Mouse (Mus musculus) stomach, embryonic 14.5 days (tissue): Measurements from ENCODE around the gene 4930519G04Rik. TPM values are rescaled to one million over a fixed set of nuclear protein-coding genes. Genes with fewer than 3 reads are reported as not detected.

ENCODE experiments used
- ATAC-seq: fragments of 200-750 bp; cut with Nextera tagmentation; 2 replicates; pipeline ENCODE4 v1.8.0; 2017; ENCODE audit warnings: low read depth, moderate TSS enrichment; ENCODE audit not compliant: insufficient number of reproducible peaks, insufficient read depth, low FRiP score
- H3K27ac ChIP-seq: fragments of 300-500 bp; sonication (generic); 2 replicates; pipeline ENCODE4 v1.5.1; 2014; ENCODE audit warnings: mild to moderate bottlenecking, low read length, moderate library complexity, mixed read lengths
- H3K27me3 ChIP-seq: fragments of 300-500 bp; sonication (generic); 2 replicates; pipeline ENCODE4 v1.6.1; 2014; ENCODE audit warnings: low read length, control low read depth, mixed read lengths; ENCODE audit not compliant: control insufficient read depth, insufficient read depth
- H3K36me3 ChIP-seq: fragments of 300-500 bp; sonication (generic); 2 replicates; pipeline ENCODE4 v1.6.1; 2014; ENCODE audit warnings: mild to moderate bottlenecking, control low read depth, low read length, moderate library complexity, mixed read lengths; ENCODE audit not compliant: control insufficient read depth, insufficient read depth
- H3K4me1 ChIP-seq: fragments of 300-500 bp; sonication (generic); 2 replicates; pipeline ENCODE4 v1.6.1; 2014; ENCODE audit warnings: low read length, control low read depth, mixed read lengths; ENCODE audit not compliant: control insufficient read depth, insufficient read depth
- H3K4me2 ChIP-seq: fragments of 300-500 bp; sonication (generic); replicated peaks from 2 replicates; pipeline ENCODE4 v1.6.1; 2014; ENCODE audit warnings: low read depth, low read length, control low read depth
- H3K4me3 ChIP-seq: fragments of 300-500 bp; sonication (generic); 2 replicates; pipeline ENCODE4 v1.5.1; 2014; ENCODE audit warnings: low read depth, low read length, control low read depth
- H3K9ac ChIP-seq: fragments of 300-500 bp; sonication (generic); replicated peaks from 2 replicates; pipeline ENCODE4 v1.6.1; 2014; ENCODE audit warnings: low read depth, mild to moderate bottlenecking, control low read depth, low read length, moderate library complexity, mixed read lengths
- H3K9me3 ChIP-seq: fragments of 300-500 bp; sonication (generic); 2 replicates; pipeline ENCODE4 v1.6.1; 2016; ENCODE audit warnings: low read depth, low read length, control low read depth; ENCODE audit not compliant: control insufficient read depth
- WGBS: fragments of 180-500 bp; shearing (Covaris S2); extraction: QIAGEN DNeasy Blood & Tissue Kit; methylation state at CpG from one replicate; pipeline ENCODE4 v1.1.7; 2014; 5-methylcytosine and 5-hydroxymethylcytosine counted together
- polyA plus RNA-seq: library from polyadenylated mRNA; unstranded; fragments of >200 nt; fragmentation: Nextera tagmentation; extraction: Ambion mirVana; gene quantifications from 2 replicates; pipeline ENCODE4 v1.2.1, GENCODE M21; 2014

Gene 4930519G04Rik
- polyA plus RNA-seq, 1 experiment from 2014 or later: not detected

DNA sequence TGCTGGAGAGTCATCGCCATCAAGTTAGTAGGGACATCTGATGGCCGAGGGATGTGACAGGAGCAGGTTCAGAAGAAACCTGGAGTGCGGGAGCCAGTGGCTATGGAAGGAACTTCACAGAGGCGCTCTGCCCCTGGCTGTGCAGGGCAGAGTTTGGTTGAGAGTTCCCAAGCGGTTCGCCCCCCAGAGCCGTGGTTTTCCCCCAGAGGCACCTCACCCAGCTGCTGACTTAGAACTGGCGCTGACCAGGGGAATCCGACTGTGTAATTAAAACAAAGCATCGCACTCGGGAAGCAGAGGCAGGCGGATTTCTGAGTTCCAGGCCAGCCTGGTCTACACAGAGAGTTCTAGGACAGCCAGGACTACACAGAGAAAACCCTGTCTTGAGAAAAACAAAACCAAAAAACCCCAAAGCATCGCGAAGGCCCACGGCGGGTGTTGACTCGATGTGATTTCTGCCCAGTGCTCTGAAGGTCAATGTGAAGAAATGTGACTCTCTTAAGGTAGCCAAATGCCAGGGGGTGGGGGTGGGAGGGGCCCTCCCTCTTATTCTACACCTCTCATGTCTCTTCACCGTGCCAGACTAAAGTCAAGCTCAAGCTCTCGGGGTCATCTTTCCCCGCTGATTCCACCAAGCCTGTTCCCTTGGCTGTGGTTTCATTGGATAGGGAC lies 1.8 kb upstream of the 4930519G04Rik start:
- WGBS: 88% methylated on average over 20 of the region's 20 CpGs

GRCm38 (mm10) chr5:114858582-114858981 lies 5.1 kb downstream of the 4930519G04Rik start, which contains the start of gene Gm9936:
Gm9936 (minus strand) TSS chr5:114858682.
- H3K4me1 ChIP-seq: no peaks in the 10 kb centered on the region
- no peak within 1 kb of the TSS for H3K9ac ChIP-seq
- H3K27me3 ChIP-seq: no peaks in the 10 kb centered on the region
- H3K4me3 ChIP-seq: peak within 1 kb of the TSS; percentile 15; the same call in 1 of the 2 replicates
- H3K36me3 ChIP-seq: no peaks in the 10 kb centered on the region
- WGBS: 74% methylated on average over 12 of the region's 12 CpGs
- H3K9me3 ChIP-seq: no peaks in the 10 kb centered on the region
- no peak within 1 kb of the TSS for H3K27ac ChIP-seq
- peak within 1 kb of the TSS; percentile 49 for H3K4me2 ChIP-seq
- ATAC-seq: no peak

More for the DNA sequence above, 1.8 kb upstream of the 4930519G04Rik start:
- H3K36me3 ChIP-seq: no peaks in the 10 kb centered on the region
- no peak for ATAC-seq
- H3K4me1 ChIP-seq: no peaks in the 10 kb centered on the region
- H3K27me3 ChIP-seq: no peaks in the 10 kb centered on the region
- no peak overlapping the region for H3K9ac ChIP-seq
- H3K4me3 ChIP-seq: no peak overlapping the region
- no peak overlapping the region for H3K27ac ChIP-seq
- H3K4me2 ChIP-seq: no peak overlapping the region
- no peaks in the 10 kb centered on the region for H3K9me3 ChIP-seq

DNA sequence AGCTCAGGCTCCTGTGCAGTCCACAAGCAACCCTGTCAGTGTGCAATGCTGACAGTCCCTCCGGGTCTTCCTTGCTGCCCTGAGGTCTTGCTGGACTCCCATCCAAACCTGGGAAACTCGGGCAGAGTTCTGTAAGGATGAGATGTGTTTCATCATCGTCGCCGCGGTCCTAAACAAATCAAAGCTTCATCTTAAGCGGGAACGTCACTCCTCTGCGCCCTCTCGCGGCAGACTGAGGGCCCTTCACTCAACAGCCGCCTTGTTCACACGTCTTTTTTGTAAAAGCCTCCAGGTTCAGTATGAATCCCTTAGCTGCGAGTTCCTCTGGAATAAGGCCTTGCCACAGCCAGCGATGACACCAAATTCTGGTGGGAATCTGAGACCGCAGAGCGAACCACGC lies 5.8 kb downstream of the 4930519G04Rik start:
- Histone ChIP-seq H3K9me3 (no peaks in the 10 kb centered on the region), H3K36me3 (no peaks in the 10 kb centered on the region), H3K4me3 (peak overlapping the region; percentile 15; the same call in 1 of the 2 replicates), H3K9ac (no peak overlapping the region), H3K4me2 (peak overlapping the region; percentile 49), H3K27ac (no peak overlapping the region), H3K27me3 (no peaks in the 10 kb centered on the region), H3K4me1 (no peaks in the 10 kb centered on the region)
- 6% methylated on average over 18 of the region's 18 CpGs for WGBS
- ATAC-seq: no peak

GRCm38 (mm10) chr5:114861730-114862129 lies 8.3 kb downstream of the 4930519G04Rik start:
- H3K9ac ChIP-seq: no peak overlapping the region
- H3K36me3 ChIP-seq: no peaks in the 10 kb centered on the region
- no peak overlapping the region for H3K27ac ChIP-seq
- WGBS: 50% methylated on average over 6 of the region's 6 CpGs
- H3K9me3 ChIP-seq: no peaks in the 10 kb centered on the region
- no peak for ATAC-seq
- no peak overlapping the region for H3K4me3 ChIP-seq
- H3K27me3 ChIP-seq: no peaks in the 10 kb centered on the region
- no peaks in the 10 kb centered on the region for H3K4me1 ChIP-seq
- no peak overlapping the region for H3K4me2 ChIP-seq

DNA sequence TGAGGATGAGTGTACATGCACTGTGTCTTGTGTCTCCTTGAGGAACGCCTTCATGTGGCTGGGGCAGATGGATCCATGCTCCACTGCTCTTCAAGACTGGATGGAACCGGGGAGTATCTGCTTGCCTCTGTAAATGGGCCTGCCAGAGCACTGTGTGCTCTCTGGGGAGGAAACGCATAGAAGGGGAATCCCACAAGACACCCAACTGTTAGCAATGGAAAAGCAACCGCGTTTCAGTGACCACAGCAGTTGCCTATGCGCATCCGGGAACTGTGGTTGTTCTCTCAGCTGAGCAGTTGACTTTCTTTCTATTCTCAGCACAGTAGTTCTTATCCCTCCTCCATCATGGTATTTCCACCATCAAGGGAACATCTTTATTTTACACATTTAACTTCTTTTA lies 11.3 kb downstream of the 4930519G04Rik start:
- H3K9ac ChIP-seq: no peak overlapping the region
- H3K4me2 ChIP-seq: no peak overlapping the region
- no peaks in the 10 kb centered on the region for H3K4me1 ChIP-seq
- WGBS: 85% methylated on average over 7 of the region's 7 CpGs
- no peak overlapping the region for H3K4me3 ChIP-seq
- H3K27me3 ChIP-seq: no peaks in the 10 kb centered on the region
- ATAC-seq: no peak
- no peak overlapping the region for H3K27ac ChIP-seq
- peaks cover 6% of the 10 kb centered on the region for H3K9me3 ChIP-seq
- H3K36me3 ChIP-seq: no peaks in the 10 kb centered on the region

- H3K9me3 ChIP-seq: peaks cover 6% of the 10 kb centered on the region
- no peaks in the 10 kb centered on the region for H3K4me1 ChIP-seq
- no peak overlapping the region for H3K9ac ChIP-seq
- H3K4me3 ChIP-seq: no peak overlapping the region
- no peaks in the 10 kb centered on the region for H3K27me3 ChIP-seq
- WGBS: 90% methylated on average over 12 of the region's 12 CpGs
- no peak for ATAC-seq
- no peaks in the 10 kb centered on the region for H3K36me3 ChIP-seq
- no peak overlapping the region for H3K27ac ChIP-seq
- H3K4me2 ChIP-seq: no peak overlapping the region
Measured at GRCm38 (mm10) chr5:114865279-114865678, 11.8 kb downstream of the 4930519G04Rik start.

- no peak overlapping the region for H3K4me3 ChIP-seq
- no peaks in the 10 kb centered on the region for H3K9me3 ChIP-seq
- H3K27ac ChIP-seq: no peak overlapping the region
- WGBS: 45% methylated on average over 6 of the region's 6 CpGs
- H3K27me3 ChIP-seq: no peaks in the 10 kb centered on the region
- no peak overlapping the region for H3K4me2 ChIP-seq
- H3K36me3 ChIP-seq: no peaks in the 10 kb centered on the region
- H3K9ac ChIP-seq: no peak overlapping the region
- 0 out of 2 replicates have a peak, but pooled peaks cover 4% of the 10 kb centered on the region for H3K4me1 ChIP-seq
- ATAC-seq: 0 out of 2 replicates have a peak, but pooled peaks have one; percentile 42
Measured at GRCm38 (mm10) chr5:114875858-114876257, 22.4 kb downstream of the 4930519G04Rik start.

GRCm38 (mm10) chr5:114876331-114876730 lies 22.9 kb downstream of the 4930519G04Rik start:
- Histone ChIP-seq H3K36me3 (no peaks in the 10 kb centered on the region), H3K27me3 (no peaks in the 10 kb centered on the region), H3K9ac (no peak overlapping the region), H3K4me2 (no peak overlapping the region), H3K27ac (no peak overlapping the region), H3K9me3 (no peaks in the 10 kb centered on the region), H3K4me1 (0 out of 2 replicates have a peak, but pooled peaks cover 4% of the 10 kb centered on the region), H3K4me3 (no peak overlapping the region)
- 46% methylated on average over 6 of the region's 6 CpGs for WGBS
- ATAC-seq: no peak
